7 mouse cellular contexts compared by ENCODE assay signal in the genomic region with DNA sequence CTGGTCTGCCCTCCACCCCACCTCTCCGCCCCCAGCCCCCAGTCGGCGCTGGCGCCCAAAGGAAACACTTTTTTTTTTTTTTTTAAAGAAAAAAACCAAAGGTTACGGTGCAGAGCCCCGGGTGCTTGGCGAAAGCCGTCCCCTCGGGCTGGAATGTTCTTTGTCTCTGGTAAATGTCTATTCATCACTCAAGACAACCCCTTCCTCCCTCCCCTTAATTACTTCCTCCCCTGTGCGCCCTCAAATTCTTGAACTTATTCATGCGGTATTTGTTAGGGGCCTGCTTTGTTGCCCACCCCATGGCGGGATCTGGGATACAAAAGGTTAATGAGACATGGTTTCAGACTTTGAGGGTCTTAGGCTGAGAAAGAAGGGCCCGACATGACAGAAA. TPM values are rescaled to one million over a fixed set of nuclear protein-coding genes. Genes with fewer than 3 reads are reported as not detected.
DNase-seq lines count a peak whose midpoint lies in the region; ATAC-seq and TF ChIP-seq lines count a peak whose summit lies in the region.

No protein-coding gene starts in this region.

- peak overlapping the region; percentile 44; the same call in 1 of the 2 replicates for H3K4me2 ChIP-seq in lung, postnatal 0 days (replicated peaks; ENCODE audit: low read depth, low read length)
- peak overlapping the region; percentile 63 for H3K4me2 ChIP-seq in forebrain, embryonic 16.5 days (ENCODE audit: low read length)
- peak overlapping the region; percentile 66 for H3K4me2 ChIP-seq in limb, embryonic 12.5 days
- H3K4me2 ChIP-seq in stomach, postnatal 0 days (replicated peaks; ENCODE audit: low read depth) = peak overlapping the region; percentile 8; the same call in 1 of the 2 replicates

- 51% methylated on average over 13 of the region's 13 CpGs for WGBS in lung, postnatal 0 days
- 50% methylated on average over 13 of the region's 13 CpGs for WGBS in forebrain, embryonic 16.5 days
- 43% methylated on average over 13 of the region's 13 CpGs for WGBS in limb, embryonic 12.5 days
- WGBS in stomach, postnatal 0 days = 48% methylated on average over 13 of the region's 13 CpGs

- H3K36me3 ChIP-seq in lung, postnatal 0 days (ENCODE audit: insufficient read depth, low read length) = no peaks in the 10 kb centered on the region
- no peaks in the 10 kb centered on the region for H3K36me3 ChIP-seq in forebrain, embryonic 16.5 days (ENCODE audit: control insufficient read depth, insufficient read depth)
- H3K36me3 ChIP-seq in limb, embryonic 12.5 days = peaks cover 26% of the 10 kb centered on the region
- no peaks in the 10 kb centered on the region for H3K36me3 ChIP-seq in stomach, postnatal 0 days (ENCODE audit: control insufficient read depth, insufficient read depth, low read length)

- DNase-seq in lung, postnatal 0 days (ENCODE audit: low spot score) = peak; percentile 37
- no peak for DNase-seq in lung, postnatal 25 days (ENCODE audit: low spot score)
- DNase-seq in stomach, postnatal 0 days (ENCODE audit: low spot score) = no peak
- DNase-seq in adrenal gland, postnatal 36 days = no peak
- DNase-seq in thymus, adult 18-20 months = no peak

- H3K4me1 ChIP-seq in lung, postnatal 0 days (ENCODE audit: insufficient read depth, low read depth, low read length) = no peaks in the 10 kb centered on the region
- peaks cover 6% of the 10 kb centered on the region for H3K4me1 ChIP-seq in forebrain, embryonic 16.5 days (replicated peaks; ENCODE audit: control insufficient read depth, insufficient read depth, low read length)
- peaks cover 19% of the 10 kb centered on the region for H3K4me1 ChIP-seq in limb, embryonic 12.5 days (replicated peaks)
- H3K4me1 ChIP-seq in stomach, postnatal 0 days (replicated peaks; ENCODE audit: control insufficient read depth, insufficient read depth) = no peaks in the 10 kb centered on the region

- H3K4me3 ChIP-seq in lung, postnatal 0 days (ENCODE audit: low read depth, low read length) = peak overlapping the region; percentile 15; the same call in 1 of the 2 replicates
- H3K4me3 ChIP-seq in forebrain, embryonic 16.5 days (replicated peaks; ENCODE audit: low read length) = no peak overlapping the region
- no peak overlapping the region for H3K4me3 ChIP-seq in limb, embryonic 12.5 days (replicated peaks)
- H3K4me3 ChIP-seq in stomach, postnatal 0 days (ENCODE audit: low read depth, low read length) = no peak overlapping the region; the same call in 1 of the 2 replicates

- no peak for TF ChIP-seq CTCF in lung, postnatal 0 days (IDR thresholded peaks at IDR 0.05)
- no peak for TF ChIP-seq CTCF in stomach, postnatal 0 days (IDR thresholded peaks at IDR 0.05; ENCODE audit: low read depth)

- peak overlapping the region; percentile 65; the same call in 1 of the 2 replicates for H3K27ac ChIP-seq in lung, postnatal 0 days (ENCODE audit: low read length)
- peak overlapping the region; percentile 78 for H3K27ac ChIP-seq in forebrain, embryonic 16.5 days (ENCODE audit: low read length)
- H3K27ac ChIP-seq in limb, embryonic 12.5 days = peak overlapping the region; percentile 95
- H3K27ac ChIP-seq in stomach, postnatal 0 days (replicated peaks) = no peak overlapping the region

- no peaks in the 10 kb centered on the region for H3K27me3 ChIP-seq in lung, postnatal 0 days (replicated peaks; ENCODE audit: insufficient read depth, low read length)
- no peaks in the 10 kb centered on the region for H3K27me3 ChIP-seq in forebrain, embryonic 16.5 days (replicated peaks; ENCODE audit: control insufficient read depth, insufficient read depth, low read length)
- no peaks in the 10 kb centered on the region for H3K27me3 ChIP-seq in limb, embryonic 12.5 days
- H3K27me3 ChIP-seq in stomach, postnatal 0 days (ENCODE audit: control insufficient read depth, insufficient read depth, low read length) = no peaks in the 10 kb centered on the region

- TF ChIP-seq EP300 in lung, postnatal 0 days (IDR thresholded peaks at IDR 0.05) = no peak
- no peak for TF ChIP-seq EP300 in stomach, postnatal 0 days (optimal IDR thresholded peaks at IDR 0.05)

- peaks cover 11% of the 10 kb centered on the region for H3K9me3 ChIP-seq in lung, postnatal 0 days (ENCODE audit: low read length)
- H3K9me3 ChIP-seq in forebrain, embryonic 16.5 days (ENCODE audit: control insufficient read depth, low read length) = peaks cover 31% of the 10 kb centered on the region
- peaks cover 71% of the 10 kb centered on the region for H3K9me3 ChIP-seq in limb, embryonic 12.5 days
- peaks cover 11% of the 10 kb centered on the region; the same call in 1 of the 2 replicates for H3K9me3 ChIP-seq in stomach, postnatal 0 days (ENCODE audit: control insufficient read depth, low read length)

- ATAC-seq in lung, postnatal 0 days = peak; percentile 48
- no peak for ATAC-seq in forebrain, embryonic 16.5 days
- ATAC-seq in limb, embryonic 12.5 days (ENCODE audit: insufficient number of reproducible peaks, insufficient read depth, low FRiP score, low TSS enrichment, low read depth) = no peak
- ATAC-seq in stomach, postnatal 0 days (ENCODE audit: low FRiP score, low TSS enrichment) = no peak

- H3K9ac ChIP-seq in lung, postnatal 0 days (replicated peaks; ENCODE audit: low read depth) = no peak overlapping the region
- H3K9ac ChIP-seq in forebrain, embryonic 16.5 days (replicated peaks; ENCODE audit: low read depth, low read length) = no peak overlapping the region
- H3K9ac ChIP-seq in limb, embryonic 12.5 days (replicated peaks) = no peak overlapping the region
- H3K9ac ChIP-seq in stomach, postnatal 0 days (ENCODE audit: low read length) = no peak overlapping the region

RNA-seq across cellular contexts. Expression of gene Mest, which starts 13.0 kb away (rescaled TPM):
- polyA plus RNA-seq in lung, postnatal 0 days (2015; fragmentation: Nextera tagmentation; extraction: Ambion mirVana) = 436 and 472 TPM in 2 replicates
- 283 and 328 TPM in 2 replicates for polyA plus RNA-seq in forebrain, embryonic 16.5 days (2015; fragmentation: Nextera tagmentation; extraction: Ambion mirVana)
- 1,412 and 1,630 TPM in 2 replicates for polyA plus RNA-seq in limb, embryonic 12.5 days (2016; fragmentation: Nextera tagmentation; extraction: Ambion mirVana)
- polyA plus RNA-seq in stomach, postnatal 0 days (2015; fragmentation: Nextera tagmentation; extraction: Ambion mirVana) = 156 and 168 TPM in 2 replicates
- total RNA-seq in adrenal gland, postnatal 36 days (2021) = 10 to 100 TPM; 54.1 to 68.9 TPM

RNA-seq across cellular contexts. Expression of gene Cep41, which starts 42.8 kb away (rescaled TPM):
- polyA plus RNA-seq in lung, postnatal 0 days (2015; fragmentation: Nextera tagmentation; extraction: Ambion mirVana) = 6.1 and 6.3 TPM in 2 replicates
- 15.2 and 15.3 TPM in 2 replicates for polyA plus RNA-seq in forebrain, embryonic 16.5 days (2015; fragmentation: Nextera tagmentation; extraction: Ambion mirVana)
- polyA plus RNA-seq in limb, embryonic 12.5 days (2016; fragmentation: Nextera tagmentation; extraction: Ambion mirVana) = 51.1 and 53.5 TPM in 2 replicates
- polyA plus RNA-seq in stomach, postnatal 0 days (2015; fragmentation: Nextera tagmentation; extraction: Ambion mirVana) = 4.0 and 4.7 TPM in 2 replicates
- 1 to 10 TPM; 6.1 to 9.6 TPM for total RNA-seq in adrenal gland, postnatal 36 days (2021)

Comparison
In these comparisons a context has a peak if more than half of its experiments do, and no peak if none do; other contexts are left out.
1. H3K4me2 ChIP-seq: peak in every context shown above with its lines; median percentile 66 in limb, embryonic 12.5 days; 63 in forebrain, embryonic 16.5 days; 44 in lung, postnatal 0 days; 8 in stomach, postnatal 0 days.